Mouse (Mus musculus): ENCODE measurements around the gene Mpv17l2.

GRCm38 (mm10) chr8:70738211-70738610, 22.5 kb downstream of the Mpv17l2 start:
- no peak for TF ChIP-seq CTCF (IDR thresholded peaks at IDR 0.05; ENCODE audit: low read depth, low read length)
- TF ChIP-seq POLR2A (IDR thresholded peaks at IDR 0.05; ENCODE audit: borderline replicate concordance, low read depth, low read length), result no peak
